Mouse (Mus musculus) bone marrow macrophage, adult 2 months (primary cell): ENCODE measurements around the gene Sgpl1.

Experiments
- CTCF ChIP-seq: IDR thresholded peaks from 2 replicates; pipeline ENCODE4 v1.5.1; 2012; ENCODE audit warnings: low read depth, mild to moderate bottlenecking, low read length, moderate library complexity
- POLR2A ChIP-seq: IDR thresholded peaks from 2 replicates; pipeline ENCODE4 v1.6.1; 2012; ENCODE audit warnings: mild to moderate bottlenecking, low read depth, low read length, borderline replicate concordance

GRCm38 (mm10) chr10:61051993-61052613 is 95.4 kb downstream of the Sgpl1 start:
- TF ChIP-seq CTCF (peak; percentile 88), POLR2A (no peak)
